Mouse (Mus musculus) Muller cell, postnatal 12 days (primary cell): ENCODE results near the gene Sppl3.
"Not testable (repeated sequence)": the region's sequence is repeated elsewhere in the genome, so short reads cannot be mapped to it uniquely, and the experiment has no call there.

Experiments used
- DNase-seq: peaks from one replicate; pipeline ENCODE4 v3.0.0-alpha.2; 2015; ENCODE audit errors: inconsistent ontology term

The Sppl3 gene

DNA sequence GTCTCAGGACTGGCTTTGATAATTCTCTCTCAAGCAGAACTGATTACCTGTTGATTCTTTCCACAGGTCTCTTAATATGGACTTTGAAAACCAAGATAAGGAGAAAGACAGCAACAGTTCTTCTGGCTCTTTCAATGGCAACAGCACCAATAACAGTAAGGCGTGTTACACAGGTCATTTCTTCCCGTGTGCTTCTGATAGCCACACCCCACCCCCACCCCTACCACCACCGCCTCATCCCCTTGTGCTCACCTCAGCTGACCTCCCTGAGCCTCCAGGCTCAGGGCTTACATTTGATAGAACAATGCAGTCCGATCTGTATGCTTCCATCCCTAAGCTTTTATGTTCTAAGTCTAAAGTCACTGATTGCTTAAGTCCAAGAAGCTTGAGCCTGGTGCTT is 63.8 kb downstream of the Sppl3 start:
- DNase-seq, result no peak

DNA sequence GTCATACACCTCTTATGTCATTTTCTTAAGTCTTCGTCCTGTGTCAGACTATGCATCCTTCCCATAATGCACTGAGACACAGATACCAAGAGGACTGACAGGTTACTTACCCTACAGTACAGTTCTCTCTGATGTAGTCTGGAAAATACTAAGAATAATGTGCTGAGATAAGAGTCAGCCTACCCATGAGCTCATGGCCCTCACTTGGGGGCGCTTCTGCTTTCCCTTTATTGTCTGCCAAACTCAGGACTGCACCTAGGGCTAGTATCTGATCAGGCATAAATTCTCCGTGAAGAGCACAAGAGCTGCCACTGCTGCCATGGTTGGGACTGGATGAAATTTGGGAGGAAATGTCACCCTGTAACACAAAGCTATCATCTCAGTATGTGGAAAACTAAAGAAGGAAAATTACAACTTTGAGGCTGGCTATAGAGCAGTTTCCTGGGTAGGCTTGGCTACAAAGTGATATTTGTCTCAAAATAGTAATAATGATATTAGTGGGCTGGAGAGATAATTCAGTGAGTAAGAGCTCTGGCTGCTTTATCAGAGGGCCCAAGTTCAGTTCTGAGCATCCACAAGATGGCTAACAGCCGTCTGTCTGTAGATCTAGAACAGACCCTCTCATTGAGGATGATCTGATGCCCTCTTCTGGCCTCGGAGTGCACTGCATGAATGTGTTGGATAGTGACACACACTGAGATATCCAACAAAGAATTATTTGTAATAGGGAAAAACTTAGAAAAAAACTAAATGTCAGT is 65.4 kb downstream of the Sppl3 start:
- peak; percentile 11 for DNase-seq

DNA sequence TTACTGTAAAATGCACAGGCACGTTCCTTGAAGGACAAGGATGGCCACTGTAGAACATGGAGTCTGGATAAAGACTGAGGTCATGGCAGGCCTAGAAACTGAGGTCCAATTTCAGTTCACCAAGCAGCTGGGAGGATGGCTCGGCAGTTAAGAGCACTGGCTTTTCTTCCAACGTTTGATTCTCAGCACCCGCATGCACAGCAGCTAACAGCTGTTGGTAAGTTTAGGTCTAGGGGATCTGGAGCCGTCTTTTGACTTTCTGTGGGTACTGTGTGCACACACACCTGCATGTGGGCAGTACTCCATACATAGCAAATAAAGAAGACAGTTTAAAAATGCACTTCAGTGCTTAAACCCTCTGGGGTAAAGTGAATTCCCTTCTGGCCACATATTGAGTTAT is 70.7 kb downstream of the Sppl3 start:
- DNase-seq, result no peak

DNA sequence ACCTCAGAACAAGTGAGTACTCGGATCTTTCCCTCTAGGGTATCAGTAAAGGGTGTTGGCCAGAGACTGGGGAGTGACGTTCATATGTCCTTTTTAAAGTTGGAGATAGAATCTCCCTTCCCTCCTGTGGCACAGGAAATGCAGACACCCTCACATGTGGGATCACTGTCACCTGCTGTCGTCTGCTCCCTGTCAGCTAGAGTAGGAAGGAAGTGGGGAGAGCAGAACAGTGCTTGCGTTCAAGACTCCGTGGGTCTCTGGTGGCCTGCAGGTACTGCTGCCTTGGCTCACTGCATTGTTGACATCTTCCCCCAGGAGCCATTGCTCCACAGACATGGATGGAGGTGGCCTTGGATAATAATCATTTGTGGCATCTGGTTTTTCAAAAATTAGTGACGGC is 72.6 kb downstream of the Sppl3 start:
- no peak for DNase-seq

GRCm38 (mm10) chr5:115085675-115086074 is 74.7 kb downstream of the Sppl3 start:
- no peak for DNase-seq

- no peak for DNase-seq
These were observed 78.8 kb downstream of the Sppl3 start for GRCm38 (mm10) chr5:115089592-115090268.

- no peak for DNase-seq
These were observed 80.1 kb downstream of the Sppl3 start for GRCm38 (mm10) chr5:115091015-115091414.

GRCm38 (mm10) chr5:115091776-115092175 is 80.8 kb downstream of the Sppl3 start:
- DNase-seq, result no peak

DNA sequence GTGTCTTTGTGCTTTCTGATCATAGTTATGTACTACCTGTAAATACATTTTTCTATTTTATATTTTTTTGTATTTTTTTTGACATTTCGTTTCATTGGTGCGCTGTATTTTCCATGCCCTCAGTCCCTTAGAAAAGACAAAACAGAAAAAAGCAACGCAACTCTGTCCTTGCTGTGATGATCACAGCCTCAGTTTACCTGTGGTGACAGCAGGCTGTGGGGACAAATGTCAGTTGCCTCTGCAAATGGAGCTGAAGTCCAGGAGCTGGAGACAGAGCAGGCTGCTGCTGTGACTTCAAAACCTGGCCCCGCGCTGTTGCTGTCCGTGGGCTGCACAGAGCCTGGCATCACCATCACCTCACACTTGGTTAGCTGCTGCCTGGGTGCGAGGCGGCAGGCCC is 87.3 kb downstream of the Sppl3 start, which contains the start of gene Gm10401:
Gene Gm10401 (minus strand): TSS at position 101 of the 400 bp plus-strand sequence.
- no peak for DNase-seq

DNA sequence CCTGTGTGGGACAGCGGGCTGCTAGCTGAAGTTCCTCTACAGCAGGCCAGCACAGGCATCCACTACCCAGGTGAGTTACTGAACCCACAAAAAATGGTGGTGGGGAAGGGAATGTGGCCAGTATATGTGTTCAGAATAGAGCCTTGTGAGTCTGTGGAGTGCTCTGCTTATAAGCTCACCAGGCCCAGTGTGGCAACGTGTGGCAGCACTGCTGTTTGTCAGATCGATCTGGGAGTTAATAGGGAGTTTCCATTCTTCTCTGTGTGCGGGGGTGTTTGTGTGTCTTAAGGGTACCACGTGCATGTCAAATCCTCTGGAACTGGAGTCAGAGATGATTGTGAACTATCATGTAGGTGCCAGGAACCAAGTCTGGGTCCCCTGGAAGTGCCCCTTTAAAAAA is 88.6 kb downstream of the Sppl3 start:
- no peak for DNase-seq

DNA sequence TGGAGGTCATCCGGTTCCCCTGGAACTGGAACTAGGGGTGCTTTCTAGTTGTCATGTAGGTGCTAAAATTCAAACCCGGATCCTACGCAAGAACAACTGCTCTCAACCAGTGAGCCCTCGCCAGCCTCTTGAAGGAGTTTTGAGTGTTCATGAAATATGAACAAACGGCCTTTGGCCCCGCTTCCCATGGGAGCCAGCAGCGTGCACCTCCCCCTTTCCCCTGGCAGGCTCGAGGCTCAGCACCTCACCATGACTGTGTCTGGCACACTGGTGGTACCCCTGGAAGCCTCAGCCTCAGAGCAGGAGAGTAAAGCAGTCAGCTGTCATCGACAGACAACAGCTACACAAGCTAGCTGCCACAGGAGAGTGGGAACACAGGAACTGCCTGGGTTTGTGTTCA is 89.1 kb downstream of the Sppl3 start:
- no peak for DNase-seq

- DNase-seq, result no peak
These were observed 89.5 kb downstream of the Sppl3 start for GRCm38 (mm10) chr5:115100473-115100872.

- no peak for DNase-seq
These were observed 91.3 kb downstream of the Sppl3 start for GRCm38 (mm10) chr5:115102231-115102630.

- not testable (repeated sequence) for DNase-seq
These were observed 92.3 kb downstream of the Sppl3 start for GRCm38 (mm10) chr5:115103253-115103652.

- DNase-seq, result no peak
These were observed 100.2 kb downstream of the Sppl3 start for GRCm38 (mm10) chr5:115111156-115111555.

DNA sequence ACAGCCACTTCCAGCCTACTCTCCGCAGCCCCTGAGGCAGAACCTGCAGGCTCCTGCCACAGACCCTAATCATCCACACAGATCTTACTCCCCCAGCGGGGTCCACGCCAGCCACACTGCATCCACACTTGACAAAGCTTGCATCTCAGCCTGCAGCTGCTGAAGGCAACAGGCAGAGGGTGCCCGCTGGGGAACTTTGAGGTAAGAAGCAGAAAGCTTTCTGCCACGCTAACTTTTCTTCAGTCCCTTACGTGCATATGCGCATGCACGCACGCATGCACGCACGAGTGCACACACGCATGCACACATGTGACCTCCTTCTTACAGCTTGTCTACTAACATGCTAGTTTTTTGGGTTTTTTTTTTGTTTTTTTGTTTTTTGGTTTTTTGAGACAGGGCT is 102.3 kb downstream of the Sppl3 start:
- no peak for DNase-seq

DNA sequence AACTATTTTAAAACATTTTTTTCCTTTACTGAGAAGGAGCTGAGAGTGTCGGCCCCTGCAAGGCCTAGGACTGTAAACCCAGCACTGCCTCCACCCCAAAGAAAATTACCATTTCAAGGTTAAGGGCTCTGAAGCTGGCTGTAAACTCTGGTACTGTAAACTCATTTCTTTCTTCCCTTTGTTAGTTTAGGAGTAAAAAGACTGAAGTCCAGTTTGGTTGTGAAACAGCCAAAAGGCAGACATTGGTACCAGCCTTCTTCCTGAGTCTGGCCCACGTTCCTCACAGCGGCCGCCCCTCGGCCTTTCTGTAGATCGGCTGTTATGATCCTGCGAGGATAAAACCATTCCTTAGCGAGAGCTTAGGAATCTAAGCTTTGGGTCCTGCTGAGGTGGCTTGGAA is 103.6 kb downstream of the Sppl3 start:
- no peak for DNase-seq

GRCm38 (mm10) chr5:115116426-115116825 is 105.5 kb downstream of the Sppl3 start:
- DNase-seq, result no peak

- no peak for DNase-seq
These were observed 106.5 kb downstream of the Sppl3 start for GRCm38 (mm10) chr5:115117467-115117866.

DNA sequence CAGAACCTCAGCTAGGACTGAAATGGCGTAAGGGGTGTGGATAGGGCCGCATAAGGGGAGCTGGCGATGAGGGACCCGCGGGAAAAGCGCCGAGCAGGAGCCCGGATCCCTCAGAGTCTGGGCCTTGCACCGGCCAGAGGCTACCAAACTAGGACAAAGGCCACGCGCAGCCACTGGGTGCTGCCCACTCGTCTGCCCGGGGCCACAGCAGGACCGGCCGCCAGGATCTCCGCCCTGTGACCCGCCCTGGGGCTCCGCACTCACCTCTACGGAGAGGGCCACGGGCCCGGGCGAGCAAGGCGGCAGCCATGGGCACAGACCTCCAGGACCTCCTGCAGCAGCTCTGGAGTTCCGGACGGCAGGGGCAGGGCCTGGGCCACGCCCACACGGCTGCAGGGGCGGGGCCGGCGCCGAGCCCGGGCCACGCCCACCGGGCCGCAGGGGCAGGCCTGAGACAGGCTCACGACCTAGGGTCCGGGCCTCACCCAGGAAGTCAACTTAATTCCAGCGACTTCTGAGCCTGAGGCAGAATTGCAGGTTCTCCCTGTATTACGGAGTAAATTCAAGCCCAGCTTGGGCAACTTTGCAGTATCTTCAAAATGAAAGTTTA is 108.1 kb downstream of the Sppl3 start, which contains the start of gene Acads:
Gene Acads (minus strand): TSS at position 386 of the 610 bp plus-strand sequence.
- DNase-seq, result peak; percentile 87

DNA sequence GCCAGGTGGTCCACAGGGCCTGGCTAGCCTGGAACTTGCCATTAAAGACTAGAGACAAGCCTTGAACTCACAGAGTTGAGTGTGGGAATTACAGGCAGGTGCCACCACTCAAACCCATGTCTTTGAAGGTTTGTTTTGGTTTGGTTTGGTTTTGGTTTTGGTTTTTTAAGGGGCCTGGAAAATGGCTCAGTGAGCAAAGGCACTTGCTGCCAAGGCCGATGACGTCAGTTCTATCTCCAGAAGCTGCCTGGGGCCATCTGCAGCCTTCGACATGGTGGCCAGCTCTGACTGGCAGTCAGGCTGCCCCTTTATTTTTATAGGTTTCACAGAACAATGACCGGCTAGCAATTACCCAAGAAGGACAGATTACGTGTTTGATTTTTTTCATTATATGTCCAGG is 110.0 kb downstream of the Sppl3 start:
- DNase-seq, result peak; percentile 49

GRCm38 (mm10) chr5:115124690-115125089 is 113.8 kb downstream of the Sppl3 start:
- no peak for DNase-seq
